Mouse (Mus musculus): ENCODE results near the gene Fbxo11. TPM values are rescaled to one million over a fixed set of nuclear protein-coding genes. Genes with fewer than 3 reads are reported as not detected.

The Fbxo11 gene
- polyA plus RNA-seq, 1 experiment from 2014 or later = 39.5 TPM

DNA sequence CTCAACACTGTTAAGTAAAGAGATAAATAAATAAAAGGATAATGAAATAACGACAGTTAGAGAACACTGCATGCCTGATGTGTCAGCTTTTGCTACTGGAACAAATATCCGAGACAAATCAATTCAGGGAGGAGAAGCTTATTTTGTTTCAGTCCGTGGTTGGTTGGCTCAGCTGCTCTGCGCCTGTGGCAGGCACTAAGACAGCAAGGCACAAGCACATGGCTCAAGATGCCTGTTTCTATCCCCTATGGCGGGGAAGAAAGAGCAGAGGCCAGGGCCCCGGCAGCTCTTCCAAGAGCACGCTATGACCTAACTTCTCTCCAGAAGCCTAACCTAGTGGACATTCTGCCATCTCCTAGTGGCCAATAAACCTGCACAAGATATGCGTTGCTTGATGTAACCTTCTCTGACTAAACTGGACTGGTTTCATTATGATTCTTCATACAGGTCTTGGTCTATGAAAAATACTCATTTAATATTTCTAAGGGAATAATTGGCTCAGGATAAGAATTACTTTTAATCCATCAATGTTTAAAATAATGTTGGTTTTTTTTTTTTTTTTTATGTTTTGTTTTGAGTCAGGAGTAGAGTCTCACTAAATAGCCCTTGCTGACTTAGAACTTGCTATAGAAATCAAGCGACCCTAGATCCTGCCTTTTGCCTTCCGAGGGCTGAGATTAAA, 30.6 kb upstream of the Fbxo11 start:
- Histone ChIP-seq H3K27ac (no peak overlapping the region), H3K4me3 (replicated peaks) (no peak overlapping the region), H3K36me3 (replicated peaks) (no peaks in the 10 kb centered on the region), H3K4me1 (no peaks in the 10 kb centered on the region), H3K9me3 (no peaks in the 10 kb centered on the region), H3K4me2 (no peak overlapping the region), H3K27me3 (no peaks in the 10 kb centered on the region), H3K9ac (no peak overlapping the region)
- ATAC-seq (ENCODE audit: low FRiP score) = no peak
- WGBS = 88% methylated on average over 10 of the region's 10 CpGs

DNA sequence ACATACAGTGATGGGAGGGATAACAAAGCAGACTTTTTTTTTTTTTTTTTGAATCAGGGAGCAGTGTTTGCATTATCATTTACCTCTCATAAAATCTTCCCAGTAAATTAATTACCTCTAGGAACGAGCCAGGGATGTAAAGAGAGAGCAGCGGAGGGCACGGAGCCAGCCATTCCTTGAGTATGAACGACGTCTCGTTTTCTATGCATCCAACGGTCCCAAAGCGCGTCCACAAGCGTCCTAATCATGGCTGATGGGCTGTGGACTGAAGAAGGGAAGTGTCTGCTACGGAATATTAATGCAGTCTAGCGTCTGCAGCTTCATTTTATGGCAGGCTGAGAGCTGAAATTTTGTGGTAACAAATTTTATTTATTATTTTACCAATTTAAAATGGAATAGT, 29.2 kb upstream of the Fbxo11 start:
- Histone ChIP-seq H3K9me3 (no peaks in the 10 kb centered on the region), H3K9ac (no peak overlapping the region), H3K27me3 (no peaks in the 10 kb centered on the region), H3K4me2 (no peak overlapping the region), H3K4me3 (replicated peaks) (no peak overlapping the region), H3K4me1 (no peaks in the 10 kb centered on the region), H3K36me3 (replicated peaks) (no peaks in the 10 kb centered on the region), H3K27ac (no peak overlapping the region)
- ATAC-seq (ENCODE audit: low FRiP score) = no peak
- 73% methylated on average over 12 of the region's 12 CpGs for WGBS

GRCm38 (mm10) chr17:88093798-88094197, 28.7 kb upstream of the Fbxo11 start:
- Histone ChIP-seq H3K9me3 (no peaks in the 10 kb centered on the region), H3K27me3 (no peaks in the 10 kb centered on the region), H3K27ac (no peak overlapping the region), H3K4me3 (replicated peaks) (no peak overlapping the region), H3K36me3 (replicated peaks) (no peaks in the 10 kb centered on the region), H3K9ac (no peak overlapping the region), H3K4me2 (no peak overlapping the region), H3K4me1 (no peaks in the 10 kb centered on the region)
- no peak for ATAC-seq (ENCODE audit: low FRiP score)
- 85% methylated on average over 10 of the region's 10 CpGs for WGBS

- Histone ChIP-seq H3K4me3 (replicated peaks) (no peak overlapping the region), H3K9ac (no peak overlapping the region), H3K4me1 (no peaks in the 10 kb centered on the region), H3K4me2 (no peak overlapping the region), H3K36me3 (replicated peaks) (no peaks in the 10 kb centered on the region), H3K9me3 (no peaks in the 10 kb centered on the region), H3K27ac (no peak overlapping the region), H3K27me3 (no peaks in the 10 kb centered on the region)
- 94% methylated on average over 11 of the region's 11 CpGs for WGBS
- no peak for ATAC-seq (ENCODE audit: low FRiP score)
These were observed 20.9 kb upstream of the Fbxo11 start for GRCm38 (mm10) chr17:88085976-88086375.

- H3K4me1 ChIP-seq = no peaks in the 10 kb centered on the region
- no peak overlapping the region for H3K4me2 ChIP-seq
- H3K27ac ChIP-seq = no peak overlapping the region
- H3K9me3 ChIP-seq = no peaks in the 10 kb centered on the region
- no peaks in the 10 kb centered on the region for H3K27me3 ChIP-seq
- no peak overlapping the region for H3K9ac ChIP-seq
- H3K4me3 ChIP-seq (replicated peaks) = no peak overlapping the region
- 87% methylated on average over 6 of the region's 6 CpGs for WGBS
- ATAC-seq (ENCODE audit: low FRiP score) = no peak
- no peaks in the 10 kb centered on the region for H3K36me3 ChIP-seq (replicated peaks)
These were observed 16.4 kb upstream of the Fbxo11 start for GRCm38 (mm10) chr17:88081446-88081845.

DNA sequence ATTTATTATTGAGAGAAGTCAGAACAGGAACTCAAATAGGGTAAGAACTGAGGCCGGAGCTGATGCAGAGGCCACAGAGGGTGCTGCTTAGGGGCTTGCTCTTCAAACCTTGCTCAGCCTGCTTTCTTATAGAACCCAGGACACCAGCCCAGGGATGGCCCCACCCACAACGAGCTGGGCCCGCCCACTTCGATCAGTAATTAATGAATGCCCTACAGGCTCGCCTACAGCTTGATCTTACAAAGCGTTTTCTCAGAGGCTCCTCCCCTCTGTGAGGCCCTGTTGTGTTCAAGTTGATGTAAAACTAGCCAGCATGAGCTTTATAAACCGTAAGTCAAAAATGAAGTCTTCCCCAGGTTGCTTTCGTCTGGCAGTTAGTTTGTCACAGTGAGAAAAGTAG, 14.7 kb upstream of the Fbxo11 start:
- Histone ChIP-seq H3K4me2 (no peak overlapping the region), H3K4me3 (replicated peaks) (no peak overlapping the region), H3K27me3 (no peaks in the 10 kb centered on the region), H3K9ac (no peak overlapping the region), H3K4me1 (no peaks in the 10 kb centered on the region), H3K27ac (no peak overlapping the region), H3K9me3 (no peaks in the 10 kb centered on the region), H3K36me3 (replicated peaks) (no peaks in the 10 kb centered on the region)
- ATAC-seq (ENCODE audit: low FRiP score) = no peak
- 89% methylated on average over 8 of the region's 8 CpGs for WGBS

GRCm38 (mm10) chr17:88072047-88072446, 7.0 kb upstream of the Fbxo11 start:
- H3K4me1 ChIP-seq = peaks cover 4% of the 10 kb centered on the region; the same call in 1 of the 2 replicates
- no peak overlapping the region for H3K4me2 ChIP-seq
- no peak overlapping the region for H3K27ac ChIP-seq
- H3K36me3 ChIP-seq (replicated peaks) = no peaks in the 10 kb centered on the region
- ATAC-seq (ENCODE audit: low FRiP score) = no peak
- no peak overlapping the region for H3K4me3 ChIP-seq (replicated peaks)
- no peaks in the 10 kb centered on the region for H3K9me3 ChIP-seq
- no peak overlapping the region for H3K9ac ChIP-seq
- no peaks in the 10 kb centered on the region for H3K27me3 ChIP-seq
- WGBS = 94% methylated on average over 7 of the region's 7 CpGs

- no peak for ATAC-seq (ENCODE audit: low FRiP score)
- WGBS = 95% methylated on average over 7 of the region's 7 CpGs
These were observed 3.1 kb upstream of the Fbxo11 start for GRCm38 (mm10) chr17:88068024-88068719.

GRCm38 (mm10) chr17:88067202-88067901, 2.3 kb upstream of the Fbxo11 start:
- Histone ChIP-seq H3K27ac (no peak overlapping the region), H3K36me3 (replicated peaks) (no peaks in the 10 kb centered on the region), H3K9me3 (no peaks in the 10 kb centered on the region), H3K9ac (no peak overlapping the region), H3K4me3 (replicated peaks) (peak overlapping the region; percentile 100; the same call in 1 of the 2 replicates), H3K27me3 (no peaks in the 10 kb centered on the region), H3K4me2 (peak overlapping the region; percentile 57), H3K4me1 (peaks cover 14% of the 10 kb centered on the region)
- 90% methylated on average over 4 of the region's 4 CpGs for WGBS
- no peak for ATAC-seq (ENCODE audit: low FRiP score)

More at GRCm38 (mm10) chr17:88068024-88068719, 3.1 kb upstream of the Fbxo11 start:
- Histone ChIP-seq H3K9me3 (no peaks in the 10 kb centered on the region), H3K9ac (no peak overlapping the region), H3K27me3 (no peaks in the 10 kb centered on the region), H3K4me3 (replicated peaks) (no peak overlapping the region), H3K4me2 (no peak overlapping the region), H3K36me3 (replicated peaks) (no peaks in the 10 kb centered on the region), H3K4me1 (peaks cover 8% of the 10 kb centered on the region), H3K27ac (no peak overlapping the region)

- Histone ChIP-seq H3K36me3 (replicated peaks) (no peaks in the 10 kb centered on the region), H3K9ac (peak overlapping the region; percentile 54), H3K9me3 (no peaks in the 10 kb centered on the region), H3K27ac (peak overlapping the region; percentile 100), H3K4me2 (peak overlapping the region; percentile 57), H3K4me3 (replicated peaks) (peak overlapping the region; percentile 100), H3K27me3 (no peaks in the 10 kb centered on the region), H3K4me1 (peaks cover 16% of the 10 kb centered on the region)
- ATAC-seq (ENCODE audit: low FRiP score) = no peak
- WGBS = 15% methylated on average over 9 of the region's 9 CpGs
These were observed 1.7 kb upstream of the Fbxo11 start for GRCm38 (mm10) chr17:88066799-88067198.

DNA sequence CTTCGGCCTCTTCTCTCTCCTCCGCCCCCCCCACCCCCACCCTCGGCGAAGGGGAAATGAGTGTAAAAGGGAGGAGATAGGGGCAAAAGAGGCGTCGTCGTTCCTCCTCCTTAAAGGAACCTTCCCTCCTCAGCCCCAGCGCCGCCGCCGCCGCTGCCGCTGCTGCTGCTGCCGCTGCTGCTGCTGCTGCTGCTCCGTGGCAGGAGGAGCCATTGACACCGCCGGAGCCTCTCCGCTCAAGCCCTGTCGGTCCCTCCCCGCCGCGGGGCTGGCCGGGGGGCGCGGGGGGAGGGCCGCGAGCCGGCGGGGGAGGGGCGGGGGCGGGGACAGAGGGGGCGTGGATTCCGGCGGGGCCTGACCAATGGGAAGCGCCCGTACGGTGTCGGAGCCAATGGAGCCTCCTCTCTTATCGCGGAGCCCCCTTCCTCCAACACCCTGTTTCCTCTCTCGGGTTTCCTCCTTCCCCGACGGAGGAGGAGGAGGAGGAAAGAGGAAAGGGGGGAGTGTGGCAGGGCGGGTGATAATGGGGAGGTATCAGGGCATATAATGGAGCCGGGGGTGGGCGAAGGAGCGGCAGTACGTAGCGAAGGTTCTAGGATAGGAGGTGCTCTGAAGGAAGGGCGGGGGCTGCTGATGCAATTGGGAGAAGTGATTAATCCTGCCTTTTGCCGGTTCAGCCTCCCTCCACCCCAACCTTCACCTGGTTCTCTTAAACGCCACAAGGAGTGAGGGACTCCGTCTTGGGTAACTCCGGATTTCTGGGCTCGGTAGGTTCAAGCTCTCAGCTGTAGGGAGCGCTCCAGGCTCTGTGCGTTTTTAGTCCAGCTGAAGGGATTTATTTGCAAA, 933 bp upstream of the Fbxo11 start:
- Histone ChIP-seq H3K4me3 (replicated peaks) (peak overlapping the region; percentile 100), H3K4me1 (peaks cover 19% of the 10 kb centered on the region), H3K9me3 (no peaks in the 10 kb centered on the region), H3K4me2 (peak overlapping the region; percentile 71), H3K36me3 (replicated peaks) (no peaks in the 10 kb centered on the region), H3K9ac (peak overlapping the region; percentile 100), H3K27ac (peak overlapping the region; percentile 100), H3K27me3 (no peaks in the 10 kb centered on the region)
- peak; percentile 97 for ATAC-seq (ENCODE audit: low FRiP score)
- WGBS = under 1% methylated on average over 42 of the region's 57 CpGs
